Mouse (Mus musculus) erythroblast, embryonic 14.5 days (primary cell): Measurements from ENCODE around the gene Gria4. TPM values are rescaled to one million over a fixed set of nuclear protein-coding genes. Genes with fewer than 3 reads are reported as not detected.
"Not testable (repeated sequence)": the region's sequence is repeated elsewhere in the genome, so short reads cannot be mapped to it uniquely, and the experiment has no call there.

Source experiments
- H3K27me3 ChIP-seq: 2 replicates; pipeline ENCODE4 v1.6.1; 2012; ENCODE audit warnings: inconsistent platforms; ENCODE audit not compliant: control insufficient read depth
- H3K36me3 ChIP-seq: 2 replicates; pipeline ENCODE4 v1.6.1; 2012; ENCODE audit warnings: mild to moderate bottlenecking, inconsistent platforms; ENCODE audit not compliant: control insufficient read depth
- H3K4me1 ChIP-seq: 2 replicates; pipeline ENCODE4 v1.6.1; 2012; ENCODE audit warnings: inconsistent platforms; ENCODE audit not compliant: control insufficient read depth
- H3K4me3 ChIP-seq: replicated peaks from 2 replicates; pipeline ENCODE3; 2012; ENCODE audit warnings: moderate library complexity, mild to moderate bottlenecking, inconsistent platforms
- H3K9me3 ChIP-seq: 2 replicates; pipeline ENCODE4 v1.6.1; 2012; ENCODE audit warnings: low read length, inconsistent platforms, mixed read lengths; ENCODE audit not compliant: control insufficient read depth
- GATA1 ChIP-seq: IDR thresholded peaks from 2 replicates; pipeline ENCODE4 v1.6.1; 2012; ENCODE audit warnings: low read length, inconsistent platforms, mixed read lengths
- TAL1 ChIP-seq: IDR thresholded peaks from 3 replicates; pipeline ENCODE4 v1.6.1; 2012; ENCODE audit warnings: low read length, inconsistent platforms, mixed read lengths
- polyA plus RNA-seq: library from polyadenylated mRNA; stranded (reverse); fragments of >175 nt; gene quantifications from 2 replicates; pipeline ENCODE4 v1.2.3, GENCODE M21; 2012

Gene Gria4
- polyA plus RNA-seq: not detected in 2 replicates

- H3K4me3 ChIP-seq: no peak within 1 kb of the TSS
- no peaks in the 10 kb centered on the region for H3K9me3 ChIP-seq
- no peaks in the 10 kb centered on the region for H3K4me1 ChIP-seq
- peaks cover 2% of the 10 kb centered on the region; the same call in 1 of the 2 replicates for H3K27me3 ChIP-seq
- TF ChIP-seq GATA1 (no peak), TAL1 (no peak)
- H3K36me3 ChIP-seq: no peaks in the 10 kb centered on the region
Measured at GRCm38 (mm10) chr9:4795544-4796288, at the start of gene Gria4. Gria4 (minus strand) TSS chr9:4796234.

DNA sequence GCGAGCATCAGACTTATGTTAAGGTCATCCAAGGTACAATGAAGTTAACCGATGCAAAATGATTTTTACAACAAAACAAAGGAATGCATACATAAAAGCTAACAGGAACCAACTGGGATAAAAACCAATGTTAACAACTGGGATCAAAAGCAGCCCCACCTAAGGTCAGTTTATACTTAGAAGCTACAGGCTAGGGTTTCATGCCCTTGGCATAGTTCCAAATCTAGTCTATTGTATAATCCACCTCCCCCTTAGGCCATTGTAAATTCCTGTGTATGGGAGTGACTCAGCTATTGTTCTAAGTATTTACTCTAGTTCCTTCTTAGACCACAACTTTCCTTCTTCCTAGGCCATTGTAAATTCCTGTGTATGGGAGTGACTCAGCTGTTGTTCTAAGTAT lies 14.9 kb upstream of the Gria4 start:
- not testable (repeated sequence) for H3K4me1 ChIP-seq

GRCm38 (mm10) chr9:4803151-4803755 lies 7.2 kb upstream of the Gria4 start:
- TF ChIP-seq TAL1: no peak
- no peak for TF ChIP-seq GATA1
- H3K4me1 ChIP-seq: no peaks in the 10 kb centered on the region
- no peaks in the 10 kb centered on the region for H3K27me3 ChIP-seq
- no peaks in the 10 kb centered on the region for H3K9me3 ChIP-seq
- no peaks in the 10 kb centered on the region for H3K36me3 ChIP-seq
- H3K4me3 ChIP-seq: no peak overlapping the region

More for the DNA sequence above, 14.9 kb upstream of the Gria4 start:
- H3K36me3 ChIP-seq, H3K9me3 ChIP-seq, H3K4me3 ChIP-seq, H3K27me3 ChIP-seq: not testable (repeated sequence)

DNA sequence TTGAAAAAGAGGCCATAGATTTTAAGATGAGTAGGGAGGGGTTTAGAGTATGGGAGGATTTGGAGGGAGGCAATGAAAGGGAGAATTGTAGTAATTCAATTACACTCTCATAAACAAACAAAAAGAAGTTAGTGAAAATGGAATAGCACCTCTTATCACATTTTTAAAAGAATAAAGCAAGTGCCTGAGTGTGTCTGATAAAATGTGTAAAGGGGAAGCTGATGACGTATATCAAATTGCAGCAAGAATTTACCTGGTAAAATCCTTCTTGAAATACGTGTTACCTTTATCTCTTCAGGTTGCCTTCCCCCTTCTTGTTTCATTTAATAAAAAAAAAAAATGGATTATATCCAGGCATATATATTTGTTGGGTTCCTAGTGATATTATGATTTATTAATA lies 1.4 kb upstream of the Gria4 start:
- no peaks in the 10 kb centered on the region for H3K9me3 ChIP-seq
- no peak overlapping the region for H3K4me3 ChIP-seq
- TF ChIP-seq TAL1 (no peak), GATA1 (no peak)
- H3K27me3 ChIP-seq: peaks cover 2% of the 10 kb centered on the region; the same call in 1 of the 2 replicates
- no peaks in the 10 kb centered on the region for H3K36me3 ChIP-seq
- H3K4me1 ChIP-seq: no peaks in the 10 kb centered on the region

GRCm38 (mm10) chr9:4796289-4796645 lies 233 bp upstream of the Gria4 start:
- Histone ChIP-seq H3K36me3 (no peaks in the 10 kb centered on the region), H3K4me1 (no peaks in the 10 kb centered on the region), H3K9me3 (no peaks in the 10 kb centered on the region), H3K27me3 (peaks cover 2% of the 10 kb centered on the region; the same call in 1 of the 2 replicates), H3K4me3 (no peak overlapping the region)
- TF ChIP-seq TAL1 (no peak), GATA1 (no peak)

- Histone ChIP-seq H3K4me1 (no peaks in the 10 kb centered on the region), H3K36me3 (no peaks in the 10 kb centered on the region), H3K4me3 (no peak overlapping the region), H3K9me3 (no peaks in the 10 kb centered on the region), H3K27me3 (peaks cover 2% of the 10 kb centered on the region; the same call in 1 of the 2 replicates)
- TF ChIP-seq GATA1 (no peak), TAL1 (no peak)
Measured at GRCm38 (mm10) chr9:4795075-4795474, 959 bp downstream of the Gria4 start.

- no peak for TF ChIP-seq TAL1
- no peak for TF ChIP-seq GATA1
Measured at GRCm38 (mm10) chr9:4794411-4794810, 1.6 kb downstream of the Gria4 start.

DNA sequence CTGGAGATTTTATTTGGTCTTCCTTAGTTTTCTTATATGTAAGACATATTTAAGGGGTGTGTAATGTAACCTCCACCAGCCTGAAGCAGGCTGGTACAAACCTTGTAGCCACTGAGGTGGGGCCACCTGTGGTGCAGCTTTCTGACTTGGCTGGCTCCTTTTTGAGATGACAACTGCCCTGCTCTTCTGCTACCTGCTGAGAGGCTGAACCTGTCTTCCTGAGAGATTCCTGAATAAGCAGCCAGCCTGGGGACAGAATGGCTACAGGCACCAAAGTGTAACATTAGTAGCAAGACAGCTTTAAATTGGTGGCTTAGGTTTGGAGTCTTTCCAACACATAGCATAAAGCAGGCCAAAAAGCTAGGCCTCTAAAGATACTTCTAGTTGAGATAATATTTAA lies 46.6 kb downstream of the Gria4 start:
- H3K9me3 ChIP-seq, H3K36me3 ChIP-seq, H3K27me3 ChIP-seq, H3K4me3 ChIP-seq, H3K4me1 ChIP-seq: not testable (repeated sequence)

More at GRCm38 (mm10) chr9:4794411-4794810, 1.6 kb downstream of the Gria4 start:
- Histone ChIP-seq H3K36me3 (no peaks in the 10 kb centered on the region), H3K9me3 (no peaks in the 10 kb centered on the region), H3K27me3 (peaks cover 2% of the 10 kb centered on the region; the same call in 1 of the 2 replicates), H3K4me3 (no peak overlapping the region), H3K4me1 (no peaks in the 10 kb centered on the region)

DNA sequence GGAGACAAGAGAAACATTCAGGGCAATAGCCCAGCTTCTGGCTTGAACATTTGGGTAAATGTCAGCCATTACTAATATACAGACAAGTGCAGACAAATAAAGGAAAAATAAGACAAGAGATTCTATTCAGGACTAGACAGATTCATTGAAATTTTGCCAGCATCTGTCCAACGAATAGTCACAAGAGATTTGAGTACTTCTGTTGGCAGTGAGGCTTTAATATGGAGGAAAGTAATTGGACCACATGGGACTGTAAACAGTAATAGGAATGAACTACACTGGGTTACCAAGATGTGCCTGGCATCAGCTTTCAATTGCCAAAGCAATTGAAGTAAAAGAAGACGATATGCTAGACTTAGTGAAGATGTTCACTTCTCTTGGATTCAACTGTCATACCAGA lies 81.9 kb downstream of the Gria4 start:
- H3K4me1 ChIP-seq: no peaks in the 10 kb centered on the region
- H3K9me3 ChIP-seq: no peaks in the 10 kb centered on the region
- TF ChIP-seq TAL1: no peak
- TF ChIP-seq GATA1: no peak
- no peaks in the 10 kb centered on the region for H3K27me3 ChIP-seq
- H3K36me3 ChIP-seq: no peaks in the 10 kb centered on the region
- no peak overlapping the region for H3K4me3 ChIP-seq

DNA sequence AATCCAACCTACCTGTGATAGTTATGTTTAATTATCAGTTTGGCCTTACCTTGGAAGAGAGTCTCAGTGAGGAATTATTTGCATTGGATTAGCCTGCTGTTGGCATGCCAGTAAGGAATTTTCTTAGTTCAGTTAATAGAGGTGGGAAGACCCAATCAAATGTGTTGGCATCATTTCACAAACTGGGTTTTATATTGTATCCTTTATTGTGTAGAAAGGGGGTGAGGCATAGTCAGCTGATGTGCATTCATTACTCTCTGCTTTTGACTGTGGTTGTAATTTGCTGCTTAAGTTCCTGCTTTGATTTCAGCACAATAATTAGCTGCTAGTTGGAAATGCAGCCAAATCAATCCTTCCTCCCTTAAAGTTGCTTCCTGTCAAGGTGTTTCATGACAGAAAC lies 83.7 kb downstream of the Gria4 start:
- Histone ChIP-seq H3K4me1 (no peaks in the 10 kb centered on the region), H3K9me3 (no peaks in the 10 kb centered on the region), H3K36me3 (no peaks in the 10 kb centered on the region), H3K27me3 (no peaks in the 10 kb centered on the region), H3K4me3 (no peak overlapping the region)
- no peak for TF ChIP-seq TAL1
- no peak for TF ChIP-seq GATA1
